Mouse (Mus musculus): ENCODE measurements at regions not wholly inside any gene's neighbourhood (a gene's known extent, or its start where the extent isn't known, plus 50 kb on each side); places are given as distances from the start of the nearest gene placed in this dataset.

DNA sequence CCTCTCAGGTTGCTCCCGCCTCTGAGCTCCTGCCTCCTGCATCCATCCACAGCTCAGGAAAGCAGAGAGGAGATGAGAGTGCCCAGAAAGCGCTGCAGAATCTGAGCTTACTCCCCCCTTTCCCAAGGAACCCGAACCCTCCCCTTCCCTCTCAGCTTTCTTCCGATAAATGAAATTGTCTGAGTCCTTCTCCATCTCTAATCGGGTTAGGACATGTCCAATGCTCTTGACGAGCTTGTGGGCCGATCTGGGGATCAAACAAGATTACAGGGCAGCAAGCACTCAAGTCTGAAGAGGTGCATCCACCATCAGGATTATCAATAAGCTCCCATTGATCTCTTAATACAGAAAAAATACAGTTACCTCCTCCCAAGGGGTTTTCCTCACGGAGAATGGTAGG, 80.0 kb upstream of the Foxk1 start:
- DNase-seq = no peak
- no peaks in the 10 kb centered on the region for H3K9me3 ChIP-seq (ENCODE audit: control insufficient read depth, low read length)
- H3K9ac ChIP-seq (replicated peaks; ENCODE audit: low read length) = no peak overlapping the region
- no peak overlapping the region for H3K27ac ChIP-seq (replicated peaks; ENCODE audit: low read depth, low read length)
- H3K4me1 ChIP-seq (ENCODE audit: control insufficient read depth, insufficient read depth, low read length) = no peaks in the 10 kb centered on the region
- no peak overlapping the region for H3K4me3 ChIP-seq (replicated peaks; ENCODE audit: low read depth, low read length)
- 60% methylated on average over 8 of the region's 8 CpGs for WGBS
- H3K27me3 ChIP-seq (ENCODE audit: control insufficient read depth, insufficient read depth, low read length) = no peaks in the 10 kb centered on the region
- no peak for ATAC-seq (ENCODE audit: low FRiP score, low TSS enrichment)
- no peaks in the 10 kb centered on the region for H3K36me3 ChIP-seq (ENCODE audit: control insufficient read depth, insufficient read depth, low read length)
- H3K4me2 ChIP-seq (ENCODE audit: low read length) = no peak overlapping the region

DNA sequence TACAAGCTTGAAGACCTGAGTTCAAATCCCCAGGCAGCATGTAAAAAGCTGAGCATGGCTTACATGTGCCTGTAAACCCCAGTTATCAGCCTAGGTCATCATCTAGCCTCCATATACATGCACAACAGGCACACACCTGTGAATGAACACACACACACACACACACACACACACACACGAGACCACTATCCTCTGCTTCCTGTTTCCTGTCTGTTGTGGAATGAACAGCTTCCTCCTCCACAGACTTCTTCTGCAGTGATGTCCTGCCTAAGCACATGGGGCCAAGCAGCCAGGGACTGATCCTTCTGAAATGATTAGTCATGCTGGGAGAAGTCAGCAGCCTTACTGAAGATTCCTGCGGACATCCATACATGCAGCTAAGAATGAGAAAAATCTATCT, 76.4 kb upstream of the Foxk1 start:
- no peak for ATAC-seq (ENCODE audit: low FRiP score, low TSS enrichment)
- no peak overlapping the region for H3K27ac ChIP-seq (replicated peaks; ENCODE audit: low read depth, low read length)
- DNase-seq = no peak
- H3K9ac ChIP-seq (replicated peaks; ENCODE audit: low read length) = no peak overlapping the region
- no peaks in the 10 kb centered on the region for H3K27me3 ChIP-seq (ENCODE audit: control insufficient read depth, insufficient read depth, low read length)
- WGBS = 70% methylated on average over 2 of the region's 2 CpGs
- H3K36me3 ChIP-seq (ENCODE audit: control insufficient read depth, insufficient read depth, low read length) = no peaks in the 10 kb centered on the region
- no peaks in the 10 kb centered on the region for H3K9me3 ChIP-seq (ENCODE audit: control insufficient read depth, low read length)
- H3K4me1 ChIP-seq (ENCODE audit: control insufficient read depth, insufficient read depth, low read length) = no peaks in the 10 kb centered on the region
- no peak overlapping the region for H3K4me3 ChIP-seq (replicated peaks; ENCODE audit: low read depth, low read length)
- no peak overlapping the region for H3K4me2 ChIP-seq (ENCODE audit: low read length)

DNA sequence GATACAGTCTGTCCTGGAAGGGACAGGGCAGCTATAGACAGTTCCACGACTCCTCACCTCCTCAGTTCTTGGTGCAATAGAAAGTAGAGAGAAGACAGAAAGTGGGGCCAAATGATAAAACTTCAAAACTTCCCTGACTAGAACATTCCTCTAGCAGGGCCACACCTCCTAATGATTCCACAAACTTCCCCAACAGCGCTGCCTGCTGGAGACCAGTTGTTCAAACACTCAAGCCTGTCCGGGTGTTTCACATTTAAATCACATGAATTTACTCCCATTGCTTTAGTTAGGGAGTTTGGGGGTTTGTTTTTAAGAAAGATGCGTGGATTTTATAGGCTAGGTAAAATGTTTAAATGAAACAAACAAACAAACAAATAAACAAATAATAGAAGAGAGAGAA, 75.7 kb upstream of the Foxk1 start:
- ATAC-seq (ENCODE audit: low FRiP score, low TSS enrichment) (no peak), DNase-seq (no peak)
- no peaks in the 10 kb centered on the region for H3K4me1 ChIP-seq (ENCODE audit: control insufficient read depth, insufficient read depth, low read length)
- H3K4me3 ChIP-seq (replicated peaks; ENCODE audit: low read depth, low read length) = no peak overlapping the region
- H3K27ac ChIP-seq (replicated peaks; ENCODE audit: low read depth, low read length) = no peak overlapping the region
- no peaks in the 10 kb centered on the region for H3K27me3 ChIP-seq (ENCODE audit: control insufficient read depth, insufficient read depth, low read length)
- no peak overlapping the region for H3K4me2 ChIP-seq (ENCODE audit: low read length)
- no peaks in the 10 kb centered on the region for H3K36me3 ChIP-seq (ENCODE audit: control insufficient read depth, insufficient read depth, low read length)
- WGBS = 76% methylated on average over 4 of the region's 4 CpGs
- H3K9ac ChIP-seq (replicated peaks; ENCODE audit: low read length) = no peak overlapping the region
- no peaks in the 10 kb centered on the region for H3K9me3 ChIP-seq (ENCODE audit: control insufficient read depth, low read length)

DNA sequence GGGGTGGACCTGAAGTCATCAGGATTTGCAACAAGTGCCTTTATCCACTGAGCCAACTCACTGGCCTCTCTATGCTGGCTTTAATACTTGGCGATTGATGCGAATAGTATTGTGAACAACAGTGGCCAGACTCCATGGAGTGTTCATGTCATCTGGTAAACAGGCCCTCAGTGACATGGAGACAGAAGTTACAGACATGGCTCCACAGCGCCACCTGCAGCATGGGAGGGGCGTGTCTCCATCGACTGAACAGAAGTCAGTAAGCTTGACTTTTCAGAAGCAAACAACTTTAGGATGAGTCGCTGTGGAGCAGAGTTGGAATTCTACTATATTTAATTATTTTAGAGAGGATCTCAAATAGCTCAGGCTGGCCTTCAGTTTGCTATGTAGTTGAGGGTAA, 74.0 kb upstream of the Foxk1 start:
- no peaks in the 10 kb centered on the region for H3K36me3 ChIP-seq (ENCODE audit: control insufficient read depth, insufficient read depth, low read length)
- H3K27me3 ChIP-seq (ENCODE audit: control insufficient read depth, insufficient read depth, low read length) = no peaks in the 10 kb centered on the region
- no peak overlapping the region for H3K9ac ChIP-seq (replicated peaks; ENCODE audit: low read length)
- no peaks in the 10 kb centered on the region for H3K9me3 ChIP-seq (ENCODE audit: control insufficient read depth, low read length)
- peak; percentile 39 for DNase-seq
- no peak overlapping the region for H3K4me2 ChIP-seq (ENCODE audit: low read length)
- peaks cover 6% of the 10 kb centered on the region; the same call in 1 of the 2 replicates for H3K4me1 ChIP-seq (ENCODE audit: control insufficient read depth, insufficient read depth, low read length)
- no peak overlapping the region for H3K4me3 ChIP-seq (replicated peaks; ENCODE audit: low read depth, low read length)
- H3K27ac ChIP-seq (replicated peaks; ENCODE audit: low read depth, low read length) = no peak overlapping the region
- no peak for ATAC-seq (ENCODE audit: low FRiP score, low TSS enrichment)
- WGBS = 68% methylated on average over 6 of the region's 6 CpGs

DNA sequence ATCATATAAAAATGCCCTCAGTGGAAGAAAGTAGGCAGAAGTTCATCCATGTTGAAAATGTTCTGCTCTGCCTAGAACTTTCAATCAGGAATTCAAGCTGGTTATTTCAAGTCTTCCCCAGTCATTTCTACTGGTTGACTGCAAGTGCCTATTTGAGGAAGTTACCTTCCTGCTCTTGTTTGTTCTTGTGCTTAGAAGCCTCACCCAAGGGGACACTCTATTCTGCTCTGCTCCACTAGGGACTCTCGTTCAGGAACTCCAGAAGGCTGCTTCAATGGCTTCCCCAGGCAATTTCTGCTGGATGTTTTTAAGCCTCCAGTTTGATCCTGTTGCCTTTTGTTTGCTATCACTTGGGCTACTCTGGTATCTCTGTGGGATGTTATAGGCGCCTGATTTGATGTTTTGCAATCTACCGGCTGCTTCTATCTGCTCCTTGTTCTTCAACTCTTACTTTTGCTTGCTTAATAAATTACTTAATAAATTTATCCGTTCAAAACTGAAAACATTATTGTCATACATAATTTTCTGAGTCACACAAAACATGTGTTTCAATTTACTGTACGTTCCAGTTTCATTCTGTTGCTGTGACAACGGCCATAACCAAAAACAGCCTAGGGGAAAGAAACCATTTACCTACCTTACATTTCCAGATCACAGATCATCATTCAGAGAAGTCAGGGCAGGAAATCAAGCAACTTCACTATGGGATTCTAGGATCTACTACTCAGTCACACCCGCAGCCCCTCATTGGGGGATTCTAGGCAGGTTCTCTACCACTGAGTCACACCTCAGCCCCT, 71.4 kb upstream of the Foxk1 start:
- WGBS = 86% methylated on average over 7 of the region's 7 CpGs
- Histone ChIP-seq H3K9ac (replicated peaks; ENCODE audit: low read length) (no peak overlapping the region), H3K36me3 (ENCODE audit: control insufficient read depth, insufficient read depth, low read length) (no peaks in the 10 kb centered on the region), H3K4me2 (ENCODE audit: low read length) (no peak overlapping the region), H3K27me3 (ENCODE audit: control insufficient read depth, insufficient read depth, low read length) (no peaks in the 10 kb centered on the region), H3K4me1 (ENCODE audit: control insufficient read depth, insufficient read depth, low read length) (peaks cover 6% of the 10 kb centered on the region; the same call in 1 of the 2 replicates), H3K4me3 (replicated peaks; ENCODE audit: low read depth, low read length) (no peak overlapping the region), H3K9me3 (ENCODE audit: control insufficient read depth, low read length) (no peaks in the 10 kb centered on the region), H3K27ac (replicated peaks; ENCODE audit: low read depth, low read length) (no peak overlapping the region)
- ATAC-seq (ENCODE audit: low FRiP score, low TSS enrichment) = no peak
- DNase-seq = no peak

DNA sequence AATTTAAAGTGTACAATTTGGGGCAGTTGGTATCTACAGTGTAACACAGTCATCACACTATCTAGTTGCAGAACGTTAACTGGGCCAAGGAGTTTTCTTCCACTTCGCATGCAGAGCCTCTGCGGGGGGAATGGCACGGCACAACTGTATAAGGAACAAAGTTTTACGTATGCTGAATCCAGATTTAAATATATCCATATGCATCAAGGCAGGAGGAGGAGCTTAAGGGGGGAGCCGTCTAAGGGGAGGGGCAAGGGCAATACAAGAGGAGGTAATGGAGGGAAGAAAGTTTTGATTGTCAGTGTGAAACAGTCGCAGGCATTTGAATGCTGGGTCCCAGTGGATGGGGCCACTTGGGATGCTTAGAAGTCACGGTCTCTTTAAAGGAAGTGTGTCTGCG, 68.6 kb upstream of the Foxk1 start:
- ATAC-seq (ENCODE audit: low FRiP score, low TSS enrichment) = no peak
- H3K27ac ChIP-seq (replicated peaks; ENCODE audit: low read depth, low read length) = no peak overlapping the region
- WGBS = 57% methylated on average over 9 of the region's 9 CpGs

DNA sequence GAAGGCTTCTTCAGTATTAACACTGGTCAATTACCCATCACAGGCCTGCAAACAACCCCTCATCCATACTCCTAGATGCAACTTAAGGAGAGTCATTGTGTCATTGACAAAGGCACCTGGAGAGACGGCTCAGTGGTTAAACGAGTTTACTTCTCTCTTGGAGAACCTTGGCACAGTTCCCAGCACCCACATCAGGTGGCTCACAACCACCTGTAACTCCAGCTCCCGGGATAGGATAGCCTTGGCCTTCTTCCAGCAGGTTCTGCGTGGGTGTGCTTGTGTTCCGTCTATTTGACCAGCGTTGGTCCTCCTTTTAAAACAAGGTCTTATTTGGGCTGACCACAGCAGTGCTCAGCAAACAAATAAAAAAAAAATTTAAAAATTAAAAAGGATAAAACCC, 63.9 kb upstream of the Foxk1 start:
- H3K36me3 ChIP-seq (ENCODE audit: control insufficient read depth, insufficient read depth, low read length) = no peaks in the 10 kb centered on the region
- H3K4me2 ChIP-seq (ENCODE audit: low read length) = no peak overlapping the region
- no peaks in the 10 kb centered on the region for H3K9me3 ChIP-seq (ENCODE audit: control insufficient read depth, low read length)
- ATAC-seq (ENCODE audit: low FRiP score, low TSS enrichment) (no peak), DNase-seq (no peak)
- WGBS = 87% methylated on average over 6 of the region's 6 CpGs
- H3K9ac ChIP-seq (replicated peaks; ENCODE audit: low read length) = no peak overlapping the region
- no peak overlapping the region for H3K4me3 ChIP-seq (replicated peaks; ENCODE audit: low read depth, low read length)
- no peak overlapping the region for H3K27ac ChIP-seq (replicated peaks; ENCODE audit: low read depth, low read length)
- no peaks in the 10 kb centered on the region for H3K27me3 ChIP-seq (ENCODE audit: control insufficient read depth, insufficient read depth, low read length)
- H3K4me1 ChIP-seq (ENCODE audit: control insufficient read depth, insufficient read depth, low read length) = no peaks in the 10 kb centered on the region

More for the DNA sequence above, 68.6 kb upstream of the Foxk1 start:
- H3K36me3 ChIP-seq (ENCODE audit: control insufficient read depth, insufficient read depth, low read length) = no peaks in the 10 kb centered on the region
- no peak overlapping the region for H3K4me2 ChIP-seq (ENCODE audit: low read length)
- H3K27me3 ChIP-seq (ENCODE audit: control insufficient read depth, insufficient read depth, low read length) = no peaks in the 10 kb centered on the region
- H3K4me1 ChIP-seq (ENCODE audit: control insufficient read depth, insufficient read depth, low read length) = peaks cover 6% of the 10 kb centered on the region; the same call in 1 of the 2 replicates
- H3K4me3 ChIP-seq (replicated peaks; ENCODE audit: low read depth, low read length) = no peak overlapping the region
- DNase-seq = no peak
- no peak overlapping the region for H3K9ac ChIP-seq (replicated peaks; ENCODE audit: low read length)
- no peaks in the 10 kb centered on the region for H3K9me3 ChIP-seq (ENCODE audit: control insufficient read depth, low read length)

DNA sequence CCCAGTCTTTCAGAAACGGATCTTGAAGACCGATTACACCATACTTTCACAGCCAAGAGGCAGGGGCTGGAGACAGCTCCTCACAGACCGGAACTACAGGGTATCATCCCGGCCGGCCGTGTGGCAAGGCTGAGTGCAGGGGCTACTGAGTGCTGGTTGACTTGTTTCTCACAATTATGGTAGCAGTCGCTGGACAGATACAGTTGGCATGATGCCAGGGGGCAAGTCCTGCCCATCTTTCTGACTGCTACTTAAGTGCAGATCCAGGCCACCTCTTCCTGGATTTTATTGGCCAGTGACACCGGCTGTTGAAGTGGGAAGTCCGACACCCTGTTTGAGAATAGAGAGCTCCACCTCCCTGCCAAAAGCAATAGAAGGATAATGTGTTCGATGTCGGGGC, 63.2 kb upstream of the Foxk1 start:
- Histone ChIP-seq H3K4me1 (ENCODE audit: control insufficient read depth, insufficient read depth, low read length) (no peaks in the 10 kb centered on the region), H3K27ac (replicated peaks; ENCODE audit: low read depth, low read length) (no peak overlapping the region), H3K9ac (replicated peaks; ENCODE audit: low read length) (no peak overlapping the region), H3K9me3 (ENCODE audit: control insufficient read depth, low read length) (no peaks in the 10 kb centered on the region), H3K36me3 (ENCODE audit: control insufficient read depth, insufficient read depth, low read length) (no peaks in the 10 kb centered on the region), H3K4me3 (replicated peaks; ENCODE audit: low read depth, low read length) (no peak overlapping the region), H3K27me3 (ENCODE audit: control insufficient read depth, insufficient read depth, low read length) (no peaks in the 10 kb centered on the region), H3K4me2 (ENCODE audit: low read length) (no peak overlapping the region)
- no peak for ATAC-seq (ENCODE audit: low FRiP score, low TSS enrichment)
- 80% methylated on average over 11 of the region's 11 CpGs for WGBS
- no peak for DNase-seq

DNA sequence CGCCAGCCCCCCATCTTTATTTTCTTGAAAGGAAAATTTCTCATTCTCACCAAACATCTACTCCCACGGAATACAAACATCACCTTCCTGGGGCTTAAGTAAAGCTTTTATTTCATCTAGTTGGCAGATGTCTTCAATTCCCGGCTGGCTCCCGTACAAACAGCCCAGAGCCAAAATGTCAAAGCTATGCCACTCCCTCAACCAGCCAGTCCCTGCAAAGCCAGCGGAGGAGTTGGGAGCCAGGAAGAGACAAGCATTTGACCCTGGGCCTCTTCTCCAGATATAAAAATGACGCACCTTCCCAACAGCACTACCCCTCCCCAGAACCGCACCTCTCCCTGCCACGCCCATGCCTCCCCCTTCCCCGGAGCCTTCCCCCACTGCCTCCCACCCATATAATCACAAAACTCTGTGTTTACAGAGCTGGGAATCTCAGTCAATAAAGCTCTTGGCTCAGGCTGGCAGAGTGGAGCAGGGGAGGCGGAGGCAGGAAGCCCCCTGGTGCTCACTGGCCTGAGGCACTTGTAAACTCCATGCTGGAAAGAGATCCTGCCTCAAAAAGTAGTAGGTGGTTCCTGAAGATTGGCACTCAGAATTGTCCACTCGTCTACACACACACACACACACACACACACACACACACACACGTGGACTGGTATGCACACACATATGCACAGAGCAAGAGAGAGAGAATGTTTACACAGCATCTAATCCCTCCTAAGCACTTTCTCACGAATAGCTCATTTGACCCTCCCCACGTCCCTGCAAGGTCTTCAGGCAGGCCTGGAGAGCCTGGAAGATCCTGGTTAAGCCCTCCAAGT, 60.9 kb upstream of the Foxk1 start:
- ATAC-seq (ENCODE audit: low FRiP score, low TSS enrichment) (no peak), DNase-seq (peak; percentile 26)
- Histone ChIP-seq H3K9ac (replicated peaks; ENCODE audit: low read length) (no peak overlapping the region), H3K4me2 (ENCODE audit: low read length) (no peak overlapping the region), H3K27me3 (ENCODE audit: control insufficient read depth, insufficient read depth, low read length) (no peaks in the 10 kb centered on the region), H3K4me1 (ENCODE audit: control insufficient read depth, insufficient read depth, low read length) (no peaks in the 10 kb centered on the region), H3K36me3 (ENCODE audit: control insufficient read depth, insufficient read depth, low read length) (no peaks in the 10 kb centered on the region), H3K27ac (replicated peaks; ENCODE audit: low read depth, low read length) (no peak overlapping the region), H3K4me3 (replicated peaks; ENCODE audit: low read depth, low read length) (no peak overlapping the region), H3K9me3 (ENCODE audit: control insufficient read depth, low read length) (no peaks in the 10 kb centered on the region)
- WGBS = 66% methylated on average over 14 of the region's 14 CpGs

Measured in midbrain, embryonic 14.5 days (tissue).